Mouse (Mus musculus) neural tube, embryonic 10.5 days (tissue): Measurements from ENCODE around the gene Tanc1.
A peak's percentile ranks its signal among the peaks of the same experiment; 100 is the strongest.

Experiments used
- DNase-seq: peaks from one replicate; pipeline ENCODE4 v3.0.0-alpha.2; 2017; ENCODE audit warnings: low spot score; ENCODE audit errors: extremely low spot score

The Tanc1 gene

DNA sequence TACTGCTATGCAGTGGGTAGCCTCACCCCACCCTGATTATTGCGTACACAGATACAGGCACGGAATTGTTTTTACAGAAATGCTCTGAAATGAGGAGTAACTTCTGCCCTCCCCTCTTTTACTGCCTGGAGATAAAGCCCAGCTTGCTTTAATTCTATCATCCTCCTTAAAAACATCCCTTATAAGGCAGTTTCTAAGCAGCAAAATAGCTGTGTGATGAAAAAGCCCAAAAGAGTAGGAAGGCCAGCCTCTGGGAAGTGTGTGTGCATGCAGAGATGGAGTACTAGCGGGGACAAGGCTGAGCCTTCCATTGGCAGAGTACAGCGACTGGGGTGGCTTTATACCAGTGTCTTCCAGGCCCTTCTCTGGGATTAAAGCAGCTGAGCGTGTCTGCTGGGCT lies 140.9 kb downstream of the Tanc1 start:
- DNase-seq = no peak

DNA sequence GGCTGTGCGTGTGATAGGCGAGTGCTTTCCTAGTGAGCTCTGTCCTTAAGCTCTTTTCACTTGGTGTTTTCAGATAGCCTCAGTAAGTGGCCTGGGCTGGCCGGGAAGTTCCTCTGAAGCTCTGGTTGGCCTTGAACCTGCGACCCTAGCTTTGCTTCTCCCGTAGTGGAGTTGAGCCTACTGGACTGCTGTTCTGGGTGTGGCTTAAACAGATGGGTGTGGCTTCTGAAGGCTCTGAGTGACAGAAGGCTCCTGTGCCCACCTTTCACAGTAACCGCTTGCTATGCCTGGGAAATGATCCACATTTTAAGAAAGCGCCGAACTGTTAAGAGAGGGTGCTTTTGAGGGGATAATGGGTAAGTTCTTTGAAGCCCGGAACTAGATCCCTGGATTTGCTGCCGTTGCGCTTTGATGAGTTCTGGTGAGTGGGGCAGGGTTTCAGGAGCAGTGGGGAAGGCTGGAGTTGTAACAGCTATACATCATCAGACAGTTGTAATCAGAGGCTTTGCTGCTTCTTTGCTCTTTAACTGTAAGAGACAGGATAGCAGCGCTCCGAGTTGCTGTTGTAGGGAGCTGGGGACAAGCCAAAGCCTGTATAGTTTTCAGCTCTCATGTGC lies 144.4 kb downstream of the Tanc1 start:
- no peak for DNase-seq

DNA sequence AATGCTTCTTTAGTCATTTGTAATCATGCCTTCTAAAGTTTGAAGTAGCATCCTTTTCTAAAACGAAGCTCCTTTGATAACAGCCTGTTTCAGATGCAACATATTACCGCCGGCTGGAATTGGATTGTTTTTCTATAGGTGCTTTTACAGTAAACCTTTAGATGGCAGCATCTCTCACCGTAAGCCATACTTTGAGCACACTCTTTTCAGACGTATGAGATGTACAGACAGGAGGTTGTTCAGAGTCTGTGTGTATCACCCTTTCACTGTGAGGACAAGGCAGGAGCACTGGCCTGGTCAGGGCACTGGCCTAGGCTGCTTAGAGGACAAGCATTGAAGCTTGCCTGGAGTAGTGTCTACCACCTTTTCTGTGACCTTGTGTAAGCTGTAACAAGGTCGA lies 145.2 kb downstream of the Tanc1 start:
- no peak for DNase-seq

DNA sequence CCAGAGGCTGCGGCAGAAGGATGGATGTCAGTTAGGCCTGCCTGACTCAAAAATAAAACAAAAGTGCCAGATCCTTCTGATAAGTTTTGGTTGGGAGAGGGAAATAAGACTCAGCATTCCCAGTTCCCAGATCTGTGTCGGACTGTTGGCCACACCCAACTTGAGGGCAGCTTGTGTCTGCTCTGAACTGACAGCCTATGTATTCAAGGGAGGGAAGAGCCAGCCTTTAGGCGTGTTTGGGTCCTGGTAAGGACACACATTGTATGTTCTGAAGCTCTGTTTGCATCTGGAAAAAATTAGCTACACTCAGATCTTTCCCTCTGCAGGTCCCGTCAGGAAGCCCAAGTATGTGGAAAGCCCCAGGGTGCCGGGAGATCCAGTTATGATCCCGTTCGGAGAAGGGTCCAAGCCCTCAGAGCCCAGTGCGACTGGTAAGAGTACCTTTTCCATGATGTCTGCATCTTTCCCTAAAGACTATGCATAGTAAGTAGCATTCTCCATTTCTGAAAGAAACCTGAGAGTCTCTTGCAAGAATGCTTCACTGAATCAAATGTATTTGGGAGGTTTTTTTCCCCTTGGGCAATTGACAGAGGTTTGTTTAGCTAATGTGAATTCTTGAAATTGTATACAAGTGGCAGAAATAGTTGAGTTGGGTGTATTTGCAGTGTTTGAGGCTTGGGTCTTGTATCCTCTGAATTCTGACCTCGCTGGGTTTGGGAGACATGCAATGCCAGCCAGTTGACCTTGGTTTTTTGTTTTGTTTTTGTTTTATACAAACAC lies 146.5 kb downstream of the Tanc1 start:
- DNase-seq = no peak

DNA sequence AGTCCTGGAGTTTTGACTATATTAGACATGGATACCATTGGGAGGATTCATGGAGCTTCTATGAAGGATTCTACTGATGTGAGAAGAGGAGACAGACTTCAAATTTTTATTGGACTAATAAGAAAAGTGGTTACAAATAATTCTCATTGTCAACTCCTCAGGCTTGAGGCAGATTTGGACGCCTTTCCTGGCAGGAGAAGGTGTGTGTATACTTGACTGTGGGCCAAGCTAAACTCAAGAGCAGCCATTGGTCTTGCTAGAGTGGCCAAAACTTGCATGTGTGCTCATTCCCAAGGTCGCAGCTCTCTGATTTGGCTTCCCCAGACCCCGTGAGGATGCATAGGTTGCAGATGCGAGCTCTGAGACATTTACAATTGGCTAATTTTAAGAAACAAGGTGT lies 148.9 kb downstream of the Tanc1 start:
- DNase-seq = no peak

DNA sequence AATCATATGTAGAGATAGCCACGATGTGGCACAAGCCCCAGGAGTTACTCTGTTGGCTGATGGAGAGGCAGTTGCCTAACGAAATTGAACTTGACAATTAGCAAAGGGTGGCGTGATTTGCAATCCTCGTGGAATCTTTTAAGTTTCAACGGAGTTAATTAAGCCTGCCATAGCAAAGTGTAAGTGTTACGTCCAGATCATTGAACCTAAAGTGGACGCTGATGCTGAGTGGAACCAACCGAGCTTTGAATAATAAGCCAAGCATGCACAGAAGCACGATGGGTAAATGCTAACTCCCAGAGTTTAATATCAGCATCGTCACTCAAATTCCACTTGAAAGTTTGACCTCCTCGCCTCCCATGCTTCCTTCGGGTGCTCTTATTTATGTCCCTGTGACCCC lies 149.3 kb downstream of the Tanc1 start:
- DNase-seq = no peak

DNA sequence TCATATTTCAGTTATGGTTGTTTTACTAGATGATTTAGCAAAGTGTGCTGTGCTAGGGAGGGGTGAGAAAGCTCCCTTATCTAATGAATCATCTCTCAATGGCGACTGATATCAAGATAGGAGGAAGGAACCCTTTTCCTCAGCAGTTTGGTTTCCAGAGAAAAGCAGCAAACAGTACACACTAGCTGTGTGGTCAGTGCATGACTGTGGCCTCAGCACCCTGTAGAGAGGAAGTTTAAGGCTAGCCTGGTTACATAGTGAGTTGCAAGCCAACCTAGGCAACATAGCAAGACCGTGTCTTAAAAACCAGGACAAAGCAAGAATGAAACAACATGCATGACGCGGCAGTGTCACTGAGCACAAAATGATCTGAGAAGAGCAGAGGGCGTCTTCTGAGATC lies 150.4 kb downstream of the Tanc1 start:
- no peak for DNase-seq

DNA sequence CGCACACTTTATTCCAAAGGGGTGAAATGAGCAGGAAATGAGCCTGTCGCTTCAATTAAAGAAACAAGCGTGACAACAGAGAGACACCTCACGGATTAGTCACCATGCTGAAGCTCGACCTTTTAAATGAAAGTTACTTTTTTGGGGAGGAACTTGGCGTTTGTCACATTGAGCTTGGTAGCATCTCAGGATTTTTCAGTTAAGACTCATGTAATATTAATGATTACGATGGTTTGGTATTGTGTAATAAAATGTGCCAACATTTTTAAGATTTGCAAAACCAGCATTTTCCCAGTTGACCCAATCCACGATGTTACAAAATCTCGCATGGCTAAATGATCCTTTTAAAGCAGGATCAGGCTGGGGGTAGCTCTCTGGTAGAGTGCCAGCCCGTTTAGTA lies 153.8 kb downstream of the Tanc1 start:
- no peak for DNase-seq

DNA sequence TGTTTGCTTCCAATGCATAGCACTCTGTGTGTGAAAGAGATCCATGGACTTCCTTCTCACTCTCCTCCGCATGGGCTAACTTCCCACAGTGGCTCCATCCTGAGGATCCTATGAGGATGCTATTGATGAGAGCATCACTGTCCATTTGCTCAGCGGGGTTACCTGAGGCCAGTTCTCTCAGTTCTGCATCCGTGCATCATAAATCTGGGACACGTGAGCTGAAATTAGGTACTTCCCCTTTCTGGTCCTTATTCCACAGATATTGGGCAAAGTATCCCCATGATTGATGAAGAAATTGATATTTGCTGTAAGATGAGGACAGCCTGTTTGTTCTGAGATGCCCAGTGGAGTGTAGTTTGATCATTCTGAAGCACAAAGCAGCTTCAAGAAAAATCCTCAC lies 156.1 kb downstream of the Tanc1 start:
- DNase-seq = no peak

DNA sequence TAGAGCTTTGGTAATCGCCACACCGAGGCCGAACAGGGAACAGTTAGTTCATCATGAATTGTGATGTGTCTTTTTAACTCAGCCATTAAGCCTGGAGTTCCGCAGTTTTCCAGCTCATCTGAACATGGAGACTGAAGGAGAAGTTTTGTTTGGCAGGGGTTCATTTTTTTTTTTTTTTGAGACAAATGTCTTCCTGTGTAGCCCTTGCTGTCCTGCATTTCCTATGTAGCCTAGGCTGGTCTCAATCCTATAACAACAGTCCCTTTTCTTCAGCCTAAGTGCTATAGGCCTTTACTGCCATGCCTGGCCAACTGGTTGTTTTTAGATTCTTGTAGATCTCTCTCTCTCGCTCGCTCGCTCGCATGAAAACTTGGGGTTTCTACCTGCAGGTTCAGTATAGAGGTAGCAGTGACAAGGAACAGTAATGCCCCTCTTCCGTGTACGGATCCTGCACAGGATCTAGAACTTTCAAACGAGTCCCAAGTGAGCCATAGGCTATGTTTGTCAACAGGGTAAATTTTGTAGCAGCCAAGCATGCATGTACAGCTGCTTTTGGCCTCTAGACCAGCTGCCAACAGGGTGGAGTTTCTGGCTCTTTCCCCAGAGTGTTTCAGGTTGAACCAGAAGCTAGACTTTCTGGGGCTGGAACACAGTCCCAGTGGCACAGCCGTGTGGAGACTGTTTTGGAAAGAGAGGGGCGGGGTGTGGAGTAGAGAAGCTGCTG lies 157.0 kb downstream of the Tanc1 start:
- DNase-seq = no peak

DNA sequence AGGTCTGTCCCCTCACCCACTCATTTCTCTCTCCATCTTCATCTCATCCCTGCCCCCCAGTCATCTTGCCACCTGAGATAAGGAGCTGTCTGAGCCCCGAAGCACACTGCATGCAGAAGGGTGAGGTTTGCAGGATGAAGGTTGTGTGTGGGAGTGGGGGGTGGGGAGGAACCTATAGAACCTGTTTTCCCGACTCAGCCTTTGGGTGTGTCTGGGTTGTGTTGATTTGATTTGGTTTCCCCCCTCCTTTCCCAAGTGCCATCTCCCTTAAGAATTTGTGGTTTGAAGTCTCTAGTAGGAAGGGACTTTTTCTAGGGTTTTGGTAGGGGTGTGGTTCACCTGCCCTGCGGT lies 157.5 kb downstream of the Tanc1 start:
- no peak for DNase-seq

DNA sequence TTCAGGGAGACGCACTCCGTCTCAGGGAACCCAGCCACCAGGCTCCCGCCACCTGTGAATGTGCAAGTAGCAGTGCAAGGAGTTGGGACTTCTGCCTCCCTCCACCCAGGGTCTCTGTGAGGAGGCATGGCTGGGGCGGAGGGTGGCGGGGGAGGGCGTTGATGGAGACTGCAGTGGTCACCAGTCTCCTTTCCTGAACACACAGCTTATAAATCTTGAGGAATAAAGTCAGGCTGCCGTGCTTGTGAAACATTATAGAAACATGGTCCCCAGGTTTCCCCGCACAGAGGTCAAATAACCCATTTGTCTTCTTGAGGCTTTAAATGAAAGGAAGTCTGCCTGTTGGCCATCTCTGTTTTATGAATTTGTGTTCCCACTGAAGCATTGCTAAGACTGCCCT lies 159.9 kb downstream of the Tanc1 start:
- DNase-seq = peak; percentile 58

DNA sequence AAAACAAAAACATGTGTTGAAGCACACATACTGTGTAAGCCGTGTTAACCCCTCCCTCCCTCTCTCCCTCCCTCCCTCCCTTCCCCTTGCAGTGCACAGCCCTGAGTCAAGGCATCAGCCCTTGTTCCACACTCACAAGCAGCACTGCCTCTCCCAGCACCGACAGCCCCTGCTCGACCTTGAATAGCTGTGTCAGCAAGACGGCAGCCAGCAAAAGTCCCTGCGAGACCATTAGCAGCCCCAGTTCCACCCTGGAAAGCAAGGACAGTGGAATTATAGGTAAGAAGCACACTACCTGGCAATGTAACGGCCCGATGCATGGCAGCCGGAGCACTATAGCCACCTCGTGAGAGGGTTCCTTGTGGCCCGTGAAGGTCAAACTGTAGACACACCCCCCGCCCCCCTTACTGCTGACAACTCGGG lies 160.4 kb downstream of the Tanc1 start:
- peak; percentile 52 for DNase-seq

DNA sequence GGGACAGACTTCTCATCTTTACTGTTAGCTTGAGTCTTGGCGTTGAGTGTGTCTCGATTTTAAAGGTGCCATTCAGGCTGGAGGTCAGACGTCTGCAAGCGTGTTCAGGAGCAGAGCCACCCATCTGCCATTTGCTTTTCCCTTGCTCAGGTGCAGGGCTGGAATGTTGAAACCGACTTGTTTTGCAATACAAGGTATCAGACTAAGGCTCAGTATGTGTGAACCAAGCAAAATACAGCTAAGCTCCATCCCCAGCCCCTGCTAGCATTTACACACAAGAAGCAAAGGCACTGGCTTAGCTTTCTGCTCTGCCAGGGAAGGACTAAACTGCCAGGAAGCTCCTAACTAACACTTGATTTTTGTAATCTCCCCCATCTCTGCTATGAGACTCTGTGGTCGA lies 162.5 kb downstream of the Tanc1 start:
- DNase-seq = no peak

DNA sequence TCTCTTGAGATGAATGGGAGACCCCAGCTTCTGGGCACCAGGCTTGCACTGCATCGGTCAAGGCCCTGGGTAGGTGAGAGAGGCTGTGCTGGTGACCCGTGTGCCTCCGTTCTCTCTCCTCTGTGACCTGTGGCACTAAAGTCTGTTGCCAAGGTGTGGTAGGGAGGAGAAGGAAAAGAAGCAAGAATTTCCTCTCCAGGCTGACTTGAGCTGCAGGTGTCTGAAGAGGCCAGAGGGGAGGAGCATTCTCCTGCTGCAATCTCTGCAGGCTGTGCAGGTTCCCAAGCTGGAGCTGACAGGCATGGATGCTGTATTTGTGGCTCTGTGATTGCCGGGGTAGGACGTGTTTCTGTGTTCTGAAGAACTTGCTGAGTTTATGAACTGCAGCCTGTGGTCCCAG lies 163.3 kb downstream of the Tanc1 start:
- DNase-seq = no peak

DNA sequence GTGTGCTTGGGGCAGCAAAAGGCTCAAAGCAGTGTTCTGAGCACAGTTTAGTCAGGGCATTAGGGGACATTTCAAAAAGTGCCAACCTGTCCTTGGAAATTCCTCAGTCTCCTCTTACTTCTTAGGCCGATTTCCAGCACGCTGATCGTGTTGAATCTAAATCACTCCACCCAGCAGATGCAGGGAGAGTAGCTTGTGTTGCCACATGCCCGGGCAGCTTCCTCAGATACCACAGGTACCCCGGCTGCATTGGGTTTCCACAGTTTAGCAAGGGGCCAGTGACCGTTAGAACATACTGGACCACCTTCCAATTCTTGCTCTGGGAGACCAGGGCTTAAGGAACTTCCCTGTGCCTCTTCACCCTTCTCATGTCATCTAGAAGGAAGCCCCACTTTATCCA lies 164.0 kb downstream of the Tanc1 start:
- DNase-seq = no peak

DNA sequence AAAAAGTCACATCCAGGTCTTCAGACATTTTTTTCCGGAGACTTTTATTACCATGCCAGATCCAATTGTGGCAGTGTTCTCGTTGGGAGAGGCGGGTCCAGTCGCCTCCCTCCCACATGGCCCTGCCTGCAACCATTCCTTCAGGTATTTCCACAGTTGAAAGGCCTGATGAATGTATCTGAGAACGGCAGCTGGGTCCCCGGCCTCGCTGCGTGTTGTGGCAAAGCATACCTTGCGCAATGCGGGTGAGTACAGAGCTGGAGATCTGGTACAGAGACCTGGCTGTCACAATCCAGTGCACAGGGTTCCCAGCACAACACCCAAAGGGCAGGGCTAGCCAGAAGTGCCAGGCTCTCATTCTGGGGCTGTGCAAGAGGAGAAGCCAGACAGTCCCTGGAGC lies 167.5 kb downstream of the Tanc1 start:
- DNase-seq = no peak

DNA sequence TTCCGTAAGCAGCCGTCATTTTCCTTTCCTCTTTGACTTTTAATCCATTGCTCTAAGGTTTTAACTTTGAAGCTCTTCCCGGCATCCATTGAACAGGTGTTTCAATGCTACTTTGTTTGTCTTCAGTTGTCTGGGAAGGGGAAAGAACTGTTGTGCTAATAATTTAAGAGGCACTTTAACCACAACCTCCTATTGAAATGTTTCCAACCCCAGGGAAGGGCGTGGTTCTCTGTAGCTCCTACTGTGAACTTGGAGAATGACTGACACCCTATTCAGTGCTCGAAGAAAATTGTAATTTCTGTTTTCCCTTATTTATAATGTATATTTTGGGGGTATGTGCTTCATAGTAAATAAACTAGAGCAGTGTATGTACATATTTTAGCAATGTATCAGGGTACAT lies 168.4 kb downstream of the Tanc1 start:
- DNase-seq = no peak

DNA sequence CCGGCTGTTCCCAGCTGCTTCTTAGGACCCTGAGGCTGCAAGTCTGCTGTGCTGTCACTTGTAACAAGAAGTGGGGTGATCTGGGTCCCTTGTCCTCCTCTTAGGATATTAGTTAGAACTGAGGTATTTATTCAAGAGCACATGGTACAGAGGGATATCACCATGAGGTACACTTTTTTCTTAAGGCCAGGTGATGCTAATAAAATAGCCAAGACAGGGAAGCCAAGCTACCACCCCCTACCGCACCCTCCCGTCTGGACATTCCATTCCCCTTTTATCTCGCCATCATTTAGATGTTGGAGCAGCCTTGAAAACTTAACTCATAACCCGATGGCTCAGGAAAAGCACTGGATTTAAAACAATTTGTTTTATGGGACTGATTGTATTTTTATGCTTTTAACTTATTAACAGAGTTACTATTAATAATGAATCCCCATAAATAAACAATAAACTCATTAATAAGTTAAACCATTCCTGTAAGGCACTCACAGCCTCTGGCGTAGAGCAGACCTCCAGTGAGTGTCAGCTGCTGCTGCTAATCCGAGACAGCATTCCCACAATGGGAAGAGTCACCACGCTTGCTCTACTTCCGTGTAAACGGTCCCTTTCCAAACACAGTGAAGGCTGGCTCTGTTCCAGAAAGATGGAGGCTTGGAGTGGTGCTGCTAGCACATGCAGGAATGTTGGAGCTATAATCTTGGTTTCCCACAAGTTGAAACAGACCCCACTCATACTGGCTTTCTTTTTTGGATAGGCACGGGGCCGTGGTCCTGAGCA lies 171.4 kb downstream of the Tanc1 start:
- no peak for DNase-seq

DNA sequence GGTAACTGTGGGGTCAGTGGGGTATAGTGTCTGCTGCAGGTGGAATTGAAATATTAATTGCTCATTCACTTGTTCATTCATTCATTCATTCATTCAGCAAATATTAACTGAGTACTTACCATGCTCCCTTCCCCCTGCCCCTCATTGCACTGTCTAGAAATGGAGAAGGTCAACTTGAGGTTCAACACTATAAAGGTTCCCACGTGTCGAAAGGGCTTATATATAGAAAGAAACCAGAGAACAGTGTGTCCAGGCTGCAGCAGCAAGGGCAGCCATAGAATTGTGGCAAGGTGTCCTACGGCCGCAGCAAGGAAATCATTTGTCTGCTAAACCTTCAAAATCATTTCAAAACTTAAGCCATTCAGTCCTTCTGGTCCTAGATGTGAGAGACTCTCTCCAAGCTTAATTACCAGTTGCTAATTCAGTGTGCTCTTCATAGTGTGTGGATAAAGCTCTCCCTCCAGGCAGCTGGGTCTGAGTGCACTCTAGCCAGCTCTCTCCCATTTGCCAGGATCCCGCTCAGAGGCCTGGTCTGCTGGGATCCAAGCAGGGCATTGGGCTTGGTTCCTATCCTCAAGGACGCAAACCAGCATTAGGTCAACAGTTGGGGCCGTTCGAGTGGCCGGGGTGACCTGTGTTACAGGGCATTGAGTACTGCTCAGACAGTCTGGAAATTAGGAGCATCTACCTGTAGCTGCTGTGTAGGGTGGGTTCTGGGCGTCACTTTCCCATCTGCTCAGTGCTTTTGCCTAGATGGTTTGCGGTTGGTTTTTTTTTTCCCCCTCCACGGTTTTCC lies 172.2 kb downstream of the Tanc1 start:
- DNase-seq = no peak

DNA sequence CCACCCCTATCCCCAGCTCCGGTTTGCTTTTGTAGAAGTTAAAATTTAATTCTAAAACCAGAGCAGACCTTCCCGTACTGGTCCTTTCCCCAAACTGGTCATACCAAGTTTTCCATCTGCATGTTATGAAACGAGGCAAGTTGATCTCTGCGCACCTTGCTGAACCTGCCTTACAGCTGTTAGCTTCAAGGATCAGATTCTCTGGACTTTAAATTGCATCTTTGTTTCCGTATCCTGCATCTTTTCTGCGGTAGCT lies 172.7 kb downstream of the Tanc1 start:
- no peak for DNase-seq

DNA sequence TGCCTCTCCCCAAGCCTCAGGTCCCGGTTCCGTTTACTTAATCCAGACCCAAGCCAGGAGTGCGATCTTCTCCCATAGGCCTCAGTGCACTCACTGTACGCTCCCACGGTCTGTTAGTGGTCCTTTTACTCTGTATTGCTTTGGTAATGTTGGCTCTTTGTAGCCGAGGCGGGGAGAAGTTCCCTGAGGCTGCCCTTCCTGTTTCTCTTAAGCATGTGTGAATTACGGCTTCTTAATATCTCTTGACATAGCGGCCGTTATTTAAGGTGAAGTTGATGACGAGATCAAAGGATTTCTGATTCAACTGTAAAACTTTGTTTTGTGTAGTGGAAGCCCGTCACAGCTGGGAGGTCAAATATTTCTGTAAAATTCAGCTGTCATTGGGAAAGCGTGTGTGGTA lies 173.8 kb downstream of the Tanc1 start:
- no peak for DNase-seq
